Mouse (Mus musculus) adrenal gland (tissue): ENCODE data around the gene Rab3il1.

Source experiments
- intact Hi-C: fragments of 180-260 bp; cut with DNase I; formaldehyde crosslinking; loops from one replicate; pipeline ENCODE4 v1.15.1; 2025

Gene Rab3il1

GRCm38 (mm10) chr19:10011408-10011807 is 9.9 kb downstream of the Rab3il1 start:
- intact Hi-C loops: no loop called here

- intact Hi-C loops: no loop called here
Measured at GRCm38 (mm10) chr19:10012827-10013278, 11.4 kb downstream of the Rab3il1 start.

- intact Hi-C loops: no loop called here
Measured at GRCm38 (mm10) chr19:10013348-10013747, 11.9 kb downstream of the Rab3il1 start.

GRCm38 (mm10) chr19:10013913-10014312 is 12.4 kb downstream of the Rab3il1 start:
- intact Hi-C loops: no loop called here

GRCm38 (mm10) chr19:10014824-10015223 is 13.4 kb downstream of the Rab3il1 start:
- intact Hi-C loops: no loop called here

- intact Hi-C loops: no loop called here
Measured at GRCm38 (mm10) chr19:10015442-10015841, 14.0 kb downstream of the Rab3il1 start.

GRCm38 (mm10) chr19:10016151-10016550 is 14.7 kb downstream of the Rab3il1 start:
- intact Hi-C loops: no loop called here

- intact Hi-C loops: no loop called here
Measured at GRCm38 (mm10) chr19:10017637-10018526, 16.4 kb downstream of the Rab3il1 start.

- intact Hi-C loops: no loop called here
Measured at GRCm38 (mm10) chr19:10018527-10018818, 17.0 kb downstream of the Rab3il1 start.

- intact Hi-C loops: no loop called here
Measured at GRCm38 (mm10) chr19:10019214-10019760, 17.8 kb downstream of the Rab3il1 start.

GRCm38 (mm10) chr19:10021981-10022380 is 20.5 kb downstream of the Rab3il1 start:
- intact Hi-C loops: no loop called here

- intact Hi-C loops: no loop called here
Measured at GRCm38 (mm10) chr19:10022414-10023303, 21.2 kb downstream of the Rab3il1 start.

- intact Hi-C loops: no loop called here
Measured at GRCm38 (mm10) chr19:10023304-10023758, 21.9 kb downstream of the Rab3il1 start.

- intact Hi-C loops: no loop called here
Measured at GRCm38 (mm10) chr19:10025169-10025875, 23.9 kb downstream of the Rab3il1 start.

- intact Hi-C loops: loop anchor here (5.0 kb wide), 1 partner anchor 107 kb away; no protein-coding TSS in a partner anchor
Measured at GRCm38 (mm10) chr19:10029746-10030145, 28.3 kb downstream of the Rab3il1 start.

GRCm38 (mm10) chr19:10033211-10033973 is 31.9 kb downstream of the Rab3il1 start:
- intact Hi-C loops: loop anchor here (5.0 kb wide), 1 partner anchor 111 kb away; no protein-coding TSS in a partner anchor

GRCm38 (mm10) chr19:10034356-10034755 is 32.9 kb downstream of the Rab3il1 start:
- intact Hi-C loops: loop anchor here (2.0 to 5.0 kb wide), 2 partner anchors 34 to 112 kb away; partner anchors contain the start of genes Best1 and Rab3il1

- intact Hi-C loops: loop anchor here (2.0 to 5.0 kb wide), 2 partner anchors 34 to 113 kb away; partner anchors contain the start of genes Best1 and Rab3il1
Measured at GRCm38 (mm10) chr19:10034785-10035447, 33.4 kb downstream of the Rab3il1 start.

GRCm38 (mm10) chr19:10037534-10037933 is 36.1 kb downstream of the Rab3il1 start:
- intact Hi-C loops: no loop called here
